Mouse (Mus musculus): ENCODE data around the gene 6030452D12Rik. TPM values are rescaled to one million over a fixed set of nuclear protein-coding genes. Genes with fewer than 3 reads are reported as not detected.

6030452D12Rik gene
- polyA plus RNA-seq, 1 experiment from 2014 or later = not detected

GRCm38 (mm10) chr8:106518763-106519162 is 18.4 kb downstream of the 6030452D12Rik start:
- Histone ChIP-seq H3K9ac (no peak overlapping the region), H3K9me3 (ENCODE audit: low read depth, low read length) (no peaks in the 10 kb centered on the region), H3K27ac (ENCODE audit: low read depth) (peak overlapping the region; percentile 54; the same call in 1 of the 2 replicates), H3K4me1 (ENCODE audit: insufficient read depth) (peaks cover 9% of the 10 kb centered on the region; the same call in 1 of the 2 replicates), H3K27me3 (ENCODE audit: insufficient read depth, low read length) (no peaks in the 10 kb centered on the region), H3K4me3 (ENCODE audit: low read depth, low read length) (no peak overlapping the region), H3K36me3 (ENCODE audit: insufficient read depth) (0 out of 2 replicates have a peak, but pooled peaks cover 8% of the 10 kb centered on the region), H3K4me2 (no peak overlapping the region)
- DNase-seq = peak; percentile 33
- no peak for TF ChIP-seq CTCF (IDR thresholded peaks at IDR 0.05; ENCODE audit: low read depth)
- 9% methylated on average over 3 of the region's 3 CpGs for WGBS
- ATAC-seq (ENCODE audit: insufficient read depth) = no peak

GRCm38 (mm10) chr8:106520578-106520977 is 20.3 kb downstream of the 6030452D12Rik start:
- no peak overlapping the region for H3K27ac ChIP-seq (ENCODE audit: low read depth)

GRCm38 (mm10) chr8:106521845-106522244 is 21.5 kb downstream of the 6030452D12Rik start:
- Histone ChIP-seq H3K4me2 (no peak overlapping the region), H3K4me1 (ENCODE audit: insufficient read depth) (peaks cover 2% of the 10 kb centered on the region; the same call in 1 of the 2 replicates), H3K27me3 (ENCODE audit: insufficient read depth, low read length) (no peaks in the 10 kb centered on the region), H3K9me3 (ENCODE audit: low read depth, low read length) (no peaks in the 10 kb centered on the region), H3K27ac (ENCODE audit: low read depth) (peak overlapping the region; percentile 33; the same call in 1 of the 2 replicates), H3K4me3 (ENCODE audit: low read depth, low read length) (no peak overlapping the region), H3K9ac (no peak overlapping the region), H3K36me3 (ENCODE audit: insufficient read depth) (no peaks in the 10 kb centered on the region)
- WGBS = 19% methylated on average over 9 of the region's 9 CpGs
- peak; percentile 72 for DNase-seq
- 0 out of 2 replicates have a peak, but pooled peaks have one; percentile 50 for ATAC-seq (ENCODE audit: insufficient read depth)
- TF ChIP-seq CTCF (IDR thresholded peaks at IDR 0.05; ENCODE audit: low read depth) = no peak

More at GRCm38 (mm10) chr8:106520578-106520977, 20.3 kb downstream of the 6030452D12Rik start:
- H3K4me3 ChIP-seq (ENCODE audit: low read depth, low read length) = no peak overlapping the region
- no peaks in the 10 kb centered on the region for H3K27me3 ChIP-seq (ENCODE audit: insufficient read depth, low read length)
- peaks cover 9% of the 10 kb centered on the region; the same call in 1 of the 2 replicates for H3K4me1 ChIP-seq (ENCODE audit: insufficient read depth)
- H3K4me2 ChIP-seq = no peak overlapping the region
- ATAC-seq (ENCODE audit: insufficient read depth) (0 out of 2 replicates have a peak, but pooled peaks have one; percentile 18), DNase-seq (no peak)
- 64% methylated on average over 7 of the region's 7 CpGs for WGBS
- no peaks in the 10 kb centered on the region for H3K36me3 ChIP-seq (ENCODE audit: insufficient read depth)
- no peak overlapping the region for H3K9ac ChIP-seq
- TF ChIP-seq CTCF (IDR thresholded peaks at IDR 0.05; ENCODE audit: low read depth) = no peak
- no peaks in the 10 kb centered on the region for H3K9me3 ChIP-seq (ENCODE audit: low read depth, low read length)

GRCm38 (mm10) chr8:106526725-106527124 is 26.4 kb downstream of the 6030452D12Rik start:
- H3K4me3 ChIP-seq (ENCODE audit: low read depth, low read length) = no peak overlapping the region
- no peak overlapping the region for H3K27ac ChIP-seq (ENCODE audit: low read depth)
- 60% methylated on average over 6 of the region's 6 CpGs for WGBS
- no peaks in the 10 kb centered on the region for H3K9me3 ChIP-seq (ENCODE audit: low read depth, low read length)
- DNase-seq = no peak
- no peak overlapping the region for H3K4me2 ChIP-seq
- no peak for ATAC-seq (ENCODE audit: insufficient read depth)
- no peaks in the 10 kb centered on the region for H3K36me3 ChIP-seq (ENCODE audit: insufficient read depth)
- H3K9ac ChIP-seq = no peak overlapping the region
- no peak for TF ChIP-seq CTCF (IDR thresholded peaks at IDR 0.05; ENCODE audit: low read depth)
- H3K4me1 ChIP-seq (ENCODE audit: insufficient read depth) = no peaks in the 10 kb centered on the region
- H3K27me3 ChIP-seq (ENCODE audit: insufficient read depth, low read length) = no peaks in the 10 kb centered on the region

GRCm38 (mm10) chr8:106527241-106528036 is 27.1 kb downstream of the 6030452D12Rik start:
- peak; percentile 67 for TF ChIP-seq CTCF (IDR thresholded peaks at IDR 0.05; ENCODE audit: low read depth)
- Histone ChIP-seq H3K4me3 (ENCODE audit: low read depth, low read length) (no peak overlapping the region), H3K9me3 (ENCODE audit: low read depth, low read length) (no peaks in the 10 kb centered on the region), H3K4me1 (ENCODE audit: insufficient read depth) (no peaks in the 10 kb centered on the region), H3K27ac (ENCODE audit: low read depth) (no peak overlapping the region), H3K27me3 (ENCODE audit: insufficient read depth, low read length) (no peaks in the 10 kb centered on the region), H3K36me3 (ENCODE audit: insufficient read depth) (no peaks in the 10 kb centered on the region), H3K4me2 (no peak overlapping the region), H3K9ac (no peak overlapping the region)
- no peak for ATAC-seq (ENCODE audit: insufficient read depth)
- peak; percentile 26 for DNase-seq
- WGBS = 87% methylated on average over 9 of the region's 9 CpGs

GRCm38 (mm10) chr8:106528596-106529249 is 28.4 kb downstream of the 6030452D12Rik start:
- Histone ChIP-seq H3K4me2 (no peak overlapping the region), H3K27me3 (ENCODE audit: insufficient read depth, low read length) (no peaks in the 10 kb centered on the region), H3K27ac (ENCODE audit: low read depth) (no peak overlapping the region), H3K4me1 (ENCODE audit: insufficient read depth) (no peaks in the 10 kb centered on the region), H3K9me3 (ENCODE audit: low read depth, low read length) (no peaks in the 10 kb centered on the region), H3K9ac (no peak overlapping the region), H3K4me3 (ENCODE audit: low read depth, low read length) (no peak overlapping the region), H3K36me3 (ENCODE audit: insufficient read depth) (no peaks in the 10 kb centered on the region)
- TF ChIP-seq CTCF (IDR thresholded peaks at IDR 0.05; ENCODE audit: low read depth) = no peak
- 63% methylated on average over 9 of the region's 9 CpGs for WGBS
- ATAC-seq (ENCODE audit: insufficient read depth) (no peak), DNase-seq (no peak)

All from lung, embryonic 14.5 days (tissue).